Mouse (Mus musculus): Measurements from ENCODE around the gene Myo1f. TPM values are rescaled to one million over a fixed set of nuclear protein-coding genes. Genes with fewer than 3 reads are reported as not detected.

Gene Myo1f
- 2.6 and 3.0 TPM in 2 replicates for total RNA-seq (2014; rRNA removed; ENCODE audit: low replicate concordance)
- polyA plus RNA-seq (2015; fragmentation: Nextera tagmentation; extraction: Ambion mirVana): 1.1 and 1.6 TPM in 2 replicates

- Histone ChIP-seq H3K27me3 (ENCODE audit: control insufficient read depth, insufficient read depth, low read length) (no peaks in the 10 kb centered on the region), H3K9ac (replicated peaks; ENCODE audit: low read depth, low read length) (no peak within 1 kb of the TSS), H3K4me3 (ENCODE audit: low read depth, low read length) (no peak within 1 kb of the TSS), H3K4me1 (ENCODE audit: control insufficient read depth, insufficient read depth) (no peaks in the 10 kb centered on the region), H3K9me3 (replicated peaks; ENCODE audit: control insufficient read depth, low read length) (no peaks in the 10 kb centered on the region), H3K27ac (ENCODE audit: low read depth) (no peak within 1 kb of the TSS), H3K36me3 (replicated peaks; ENCODE audit: control insufficient read depth, insufficient read depth, low read length) (no peaks in the 10 kb centered on the region; the same call in 1 of the 2 replicates), H3K4me2 (ENCODE audit: low read depth, low read length) (no peak within 1 kb of the TSS; the same call in 1 of the 2 replicates)
- DNase-seq (ENCODE audit: low spot score) (no peak), ATAC-seq (ENCODE audit: insufficient read depth, low read depth) (no peak)
- TF ChIP-seq CTCF (IDR thresholded peaks at IDR 0.05; ENCODE audit: low read depth) (no peak), EP300 (IDR thresholded peaks at IDR 0.05; ENCODE audit: low read depth) (no peak)
- WGBS: 31% methylated on average over 6 of the region's 6 CpGs
These were observed at the start of gene Myo1f for GRCm38 (mm10) chr17:33555223-33555855. TSS of gene Myo1f (plus strand) at chr17:33555707.

GRCm38 (mm10) chr17:33508386-33508785 is 47.1 kb upstream of the Myo1f start:
- no peaks in the 10 kb centered on the region for H3K27me3 ChIP-seq (ENCODE audit: control insufficient read depth, insufficient read depth, low read length)
- no peaks in the 10 kb centered on the region for H3K36me3 ChIP-seq (replicated peaks; ENCODE audit: control insufficient read depth, insufficient read depth, low read length)
- DNase-seq (ENCODE audit: low spot score): no peak
- no peak for TF ChIP-seq EP300 (IDR thresholded peaks at IDR 0.05; ENCODE audit: low read depth)
- TF ChIP-seq CTCF (IDR thresholded peaks at IDR 0.05; ENCODE audit: low read depth): no peak
- no peak overlapping the region for H3K4me2 ChIP-seq (ENCODE audit: low read depth, low read length)
- ATAC-seq (ENCODE audit: insufficient read depth, low read depth): no peak
- no peak overlapping the region for H3K9ac ChIP-seq (replicated peaks; ENCODE audit: low read depth, low read length)
- no peak overlapping the region for H3K27ac ChIP-seq (ENCODE audit: low read depth)
- H3K4me3 ChIP-seq (ENCODE audit: low read depth, low read length): no peak overlapping the region
- 92% methylated on average over 1 of the region's 1 CpGs for WGBS
- H3K9me3 ChIP-seq (replicated peaks; ENCODE audit: control insufficient read depth, low read length): no peaks in the 10 kb centered on the region
- no peaks in the 10 kb centered on the region for H3K4me1 ChIP-seq (ENCODE audit: control insufficient read depth, insufficient read depth)

- ATAC-seq (ENCODE audit: insufficient read depth, low read depth): no peak
- H3K27me3 ChIP-seq (ENCODE audit: control insufficient read depth, insufficient read depth, low read length): no peaks in the 10 kb centered on the region
These were observed 45.3 kb upstream of the Myo1f start for GRCm38 (mm10) chr17:33510172-33510571.

GRCm38 (mm10) chr17:33512441-33513415 is 42.8 kb upstream of the Myo1f start:
- no peaks in the 10 kb centered on the region for H3K9me3 ChIP-seq (replicated peaks; ENCODE audit: control insufficient read depth, low read length)
- DNase-seq (ENCODE audit: low spot score) (no peak), ATAC-seq (ENCODE audit: insufficient read depth, low read depth) (no peak)
- no peak for TF ChIP-seq EP300 (IDR thresholded peaks at IDR 0.05; ENCODE audit: low read depth)
- TF ChIP-seq CTCF (IDR thresholded peaks at IDR 0.05; ENCODE audit: low read depth): no peak
- no peak overlapping the region for H3K9ac ChIP-seq (replicated peaks; ENCODE audit: low read depth, low read length)
- no peak overlapping the region for H3K27ac ChIP-seq (ENCODE audit: low read depth)
- H3K4me1 ChIP-seq (ENCODE audit: control insufficient read depth, insufficient read depth): no peaks in the 10 kb centered on the region
- H3K4me3 ChIP-seq (ENCODE audit: low read depth, low read length): no peak overlapping the region
- H3K36me3 ChIP-seq (replicated peaks; ENCODE audit: control insufficient read depth, insufficient read depth, low read length): no peaks in the 10 kb centered on the region
- WGBS: 13% methylated on average over 2 of the region's 2 CpGs
- H3K27me3 ChIP-seq (ENCODE audit: control insufficient read depth, insufficient read depth, low read length): no peaks in the 10 kb centered on the region
- no peak overlapping the region for H3K4me2 ChIP-seq (ENCODE audit: low read depth, low read length)

More at GRCm38 (mm10) chr17:33510172-33510571, 45.3 kb upstream of the Myo1f start:
- no peaks in the 10 kb centered on the region for H3K36me3 ChIP-seq (replicated peaks; ENCODE audit: control insufficient read depth, insufficient read depth, low read length)
- no peak overlapping the region for H3K4me2 ChIP-seq (ENCODE audit: low read depth, low read length)
- TF ChIP-seq CTCF (IDR thresholded peaks at IDR 0.05; ENCODE audit: low read depth): no peak
- TF ChIP-seq EP300 (IDR thresholded peaks at IDR 0.05; ENCODE audit: low read depth): no peak
- no peak for DNase-seq (ENCODE audit: low spot score)
- WGBS: 74% methylated on average over 5 of the region's 5 CpGs
- H3K4me3 ChIP-seq (ENCODE audit: low read depth, low read length): no peak overlapping the region
- no peaks in the 10 kb centered on the region for H3K4me1 ChIP-seq (ENCODE audit: control insufficient read depth, insufficient read depth)
- H3K9ac ChIP-seq (replicated peaks; ENCODE audit: low read depth, low read length): no peak overlapping the region
- H3K27ac ChIP-seq (ENCODE audit: low read depth): no peak overlapping the region
- no peaks in the 10 kb centered on the region for H3K9me3 ChIP-seq (replicated peaks; ENCODE audit: control insufficient read depth, low read length)

GRCm38 (mm10) chr17:33513874-33514273 is 41.6 kb upstream of the Myo1f start:
- Histone ChIP-seq H3K4me2 (ENCODE audit: low read depth, low read length) (no peak overlapping the region), H3K36me3 (replicated peaks; ENCODE audit: control insufficient read depth, insufficient read depth, low read length) (no peaks in the 10 kb centered on the region), H3K9ac (replicated peaks; ENCODE audit: low read depth, low read length) (no peak overlapping the region), H3K27ac (ENCODE audit: low read depth) (no peak overlapping the region), H3K4me3 (ENCODE audit: low read depth, low read length) (no peak overlapping the region), H3K9me3 (replicated peaks; ENCODE audit: control insufficient read depth, low read length) (no peaks in the 10 kb centered on the region), H3K4me1 (ENCODE audit: control insufficient read depth, insufficient read depth) (no peaks in the 10 kb centered on the region), H3K27me3 (ENCODE audit: control insufficient read depth, insufficient read depth, low read length) (no peaks in the 10 kb centered on the region)
- TF ChIP-seq CTCF (IDR thresholded peaks at IDR 0.05; ENCODE audit: low read depth): peak; percentile 22; the same call in 1 of the 2 replicates
- TF ChIP-seq EP300 (IDR thresholded peaks at IDR 0.05; ENCODE audit: low read depth): no peak
- 64% methylated on average over 5 of the region's 5 CpGs for WGBS
- DNase-seq (ENCODE audit: low spot score): no peak
- no peak for ATAC-seq (ENCODE audit: insufficient read depth, low read depth)

All from heart, postnatal 0 days (tissue).